Mouse (Mus musculus) myocyte (in vitro differentiated cells): Measurements from ENCODE around the gene Ifit1.

Source experiments
- MYOD1 ChIP-seq, 3 experiments: IDR thresholded peaks; one replicate each; pipeline ENCODE4 v1.6.1; 2011; ENCODE audit warnings: control low read depth in 2 of 3, low read depth in 2 of 3, mild to moderate bottlenecking in 2 of 3, moderate library complexity in 1 of 3; ENCODE audit not compliant: insufficient read length in 2 of 3, control insufficient read depth in 1 of 3
- REST ChIP-seq: IDR thresholded peaks from one replicate; pipeline ENCODE4 v1.6.1; 2011; ENCODE audit warnings: mild to moderate bottlenecking, control low read depth, moderate library complexity; ENCODE audit not compliant: insufficient read depth, insufficient read length
- TCF12 ChIP-seq: IDR thresholded peaks from one replicate; pipeline ENCODE4 v1.6.1; 2011; ENCODE audit warnings: mild to moderate bottlenecking, control low read depth; ENCODE audit not compliant: poor library complexity, insufficient read depth, severe bottlenecking

GRCm38 (mm10) chr19:34640623-34641022 lies at the start of gene Ifit1, which contains the start of gene Ifit1bl2:
- TF ChIP-seq MYOD1 (IDR thresholded peaks at IDR 0.05; ENCODE audit: control insufficient read depth in 1 of 3, insufficient read length in 2 of 3, low read depth in 2 of 3) (no peak), TCF12 (no peak), REST (no peak)
